Mouse (Mus musculus) embryonic facial prominence, embryonic 14.5 days (tissue): ENCODE data around the gene Plscr1. TPM values are rescaled to one million over a fixed set of nuclear protein-coding genes. Genes with fewer than 3 reads are reported as not detected.

ENCODE experiments used
- ATAC-seq: fragments of 200-750 bp; cut with Nextera tagmentation; 2 replicates; pipeline ENCODE4 v1.8.0; 2017; ENCODE audit warnings: low read depth, moderate number of reproducible peaks, moderate TSS enrichment
- DNase-seq: peaks from one replicate; pipeline ENCODE4 v3.0.0-alpha.2; 2015; ENCODE audit warnings: low spot score
- H3K27ac ChIP-seq: fragments of 300-500 bp; sonication (generic); replicated peaks from 2 replicates; pipeline ENCODE4 v1.5.1; 2014; ENCODE audit warnings: low read depth, mild to moderate bottlenecking, low read length, moderate library complexity
- H3K27me3 ChIP-seq: fragments of 300-500 bp; sonication (generic); replicated peaks from 2 replicates; pipeline ENCODE4 v1.6.1; 2014; ENCODE audit warnings: low read length; ENCODE audit not compliant: control insufficient read depth, insufficient read depth
- H3K36me3 ChIP-seq: fragments of 300-500 bp; sonication (generic); 2 replicates; pipeline ENCODE4 v1.6.1; 2014; ENCODE audit warnings: low read length, mixed read lengths; ENCODE audit not compliant: control insufficient read depth, insufficient read depth
- H3K4me1 ChIP-seq: fragments of 300-500 bp; sonication (generic); 2 replicates; pipeline ENCODE4 v1.6.1; 2014; ENCODE audit warnings: antibody characterized with exemption, low read length; ENCODE audit not compliant: control insufficient read depth, insufficient read depth
- H3K4me2 ChIP-seq: fragments of 300-500 bp; sonication (generic); 2 replicates; pipeline ENCODE4 v1.6.1; 2014; ENCODE audit warnings: low read depth, mild to moderate bottlenecking, low read length, moderate library complexity, mixed read lengths
- H3K4me3 ChIP-seq: fragments of 300-500 bp; sonication (generic); 2 replicates; pipeline ENCODE4 v1.5.1; 2014; ENCODE audit warnings: low read depth, mild to moderate bottlenecking, low read length
- H3K9ac ChIP-seq: fragments of 300-500 bp; sonication (generic); 2 replicates; pipeline ENCODE4 v1.6.1; 2014; ENCODE audit warnings: low read depth, mild to moderate bottlenecking, low read length, moderate library complexity, mixed read lengths
- H3K9me3 ChIP-seq: fragments of 300-500 bp; sonication (generic); 2 replicates; pipeline ENCODE4 v1.6.1; 2016; ENCODE audit warnings: low read length; ENCODE audit not compliant: control insufficient read depth
- WGBS: fragments of 180-500 bp; shearing (Covaris S2); extraction: QIAGEN DNeasy Blood & Tissue Kit; methylation state at CpG from one replicate; pipeline ENCODE4 v1.1.7; 2014; 5-methylcytosine and 5-hydroxymethylcytosine counted together
- polyA plus RNA-seq: library from polyadenylated mRNA; unstranded; fragments of >200 nt; fragmentation: Nextera tagmentation; extraction: Ambion mirVana; gene quantifications from 2 replicates; pipeline ENCODE4 v1.2.1, GENCODE M21; 2014

Gene Plscr1
- 19.0 and 21.3 TPM in 2 replicates for polyA plus RNA-seq

DNA sequence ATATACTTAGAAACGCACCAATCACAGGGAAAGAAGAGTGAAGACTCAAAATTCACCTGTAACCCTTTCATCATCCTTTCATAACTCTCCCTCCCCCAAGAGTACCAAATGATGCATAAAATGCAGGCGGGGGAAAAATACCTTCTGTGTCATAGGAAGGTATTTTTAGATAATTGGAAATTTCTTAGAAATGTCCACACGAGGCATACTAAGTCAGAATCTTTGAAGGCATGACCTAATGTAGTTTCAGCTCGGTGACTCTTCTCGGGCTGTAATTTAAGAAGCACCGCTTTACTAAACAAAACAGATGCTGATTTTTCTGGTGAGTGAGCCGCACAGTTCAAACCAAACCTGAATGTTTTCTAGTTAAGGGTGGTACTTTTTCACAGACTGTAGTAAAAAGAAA, at the start of gene Plscr1:
Plscr1 (plus strand) TSS at position 304 of the 406 bp plus-strand sequence.
- Histone ChIP-seq H3K27me3 (no peaks in the 10 kb centered on the region), H3K4me3 (peak within 1 kb of the TSS; percentile 53), H3K36me3 (no peaks in the 10 kb centered on the region), H3K9me3 (no peaks in the 10 kb centered on the region), H3K9ac (peak within 1 kb of the TSS; percentile 69), H3K4me2 (peak within 1 kb of the TSS; percentile 64), H3K27ac (peak within 1 kb of the TSS; percentile 82), H3K4me1 (peaks cover 12% of the 10 kb centered on the region; the same call in 1 of the 2 replicates)
- DNase-seq (peak; percentile 32), ATAC-seq (no peak)
- 19% methylated on average over 7 of the region's 7 CpGs for WGBS

DNA sequence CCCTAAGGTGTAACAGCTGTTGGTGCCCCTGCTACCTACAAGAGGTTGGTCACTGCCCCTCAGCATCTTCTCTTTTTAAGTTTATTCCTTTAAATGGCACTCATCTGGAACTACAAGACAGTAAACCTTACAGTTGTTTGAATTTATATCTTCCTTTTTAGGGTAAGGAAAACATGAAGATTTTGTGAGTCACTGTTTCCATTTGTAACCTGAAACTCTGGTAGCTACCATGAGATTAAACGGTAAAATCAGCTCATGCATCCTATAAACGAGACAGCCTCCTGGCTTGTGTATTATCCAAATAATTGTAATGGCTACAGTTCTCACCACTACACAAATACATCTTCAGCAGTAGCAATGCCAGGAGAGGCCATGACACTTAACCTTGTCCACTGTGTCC, 45.2 kb upstream of the Plscr1 start:
- no peak overlapping the region for H3K4me3 ChIP-seq
- H3K36me3 ChIP-seq, result no peaks in the 10 kb centered on the region
- H3K4me1 ChIP-seq, result no peaks in the 10 kb centered on the region
- no peak overlapping the region for H3K27ac ChIP-seq
- H3K4me2 ChIP-seq, result no peak overlapping the region
- no peaks in the 10 kb centered on the region for H3K9me3 ChIP-seq
- DNase-seq (no peak), ATAC-seq (no peak)
- WGBS, result 20% methylated on average over 2 of the region's 2 CpGs
- no peak overlapping the region for H3K9ac ChIP-seq
- no peaks in the 10 kb centered on the region for H3K27me3 ChIP-seq

GRCm38 (mm10) chr9:92207307-92207706, 42.2 kb upstream of the Plscr1 start:
- Histone ChIP-seq H3K9me3 (no peaks in the 10 kb centered on the region), H3K9ac (no peak overlapping the region), H3K27me3 (no peaks in the 10 kb centered on the region), H3K4me3 (no peak overlapping the region), H3K4me2 (no peak overlapping the region), H3K36me3 (no peaks in the 10 kb centered on the region), H3K4me1 (no peaks in the 10 kb centered on the region), H3K27ac (no peak overlapping the region)
- ATAC-seq, result no peak
- peak; percentile 73 for DNase-seq
- 35% methylated on average over 4 of the region's 4 CpGs for WGBS

- ATAC-seq, result no peak
- no peak overlapping the region for H3K27ac ChIP-seq
- H3K36me3 ChIP-seq, result no peaks in the 10 kb centered on the region
- H3K9ac ChIP-seq, result no peak overlapping the region
- H3K4me1 ChIP-seq, result no peaks in the 10 kb centered on the region
- DNase-seq, result no peak
- WGBS, result 78% methylated on average over 8 of the region's 8 CpGs
- H3K4me2 ChIP-seq, result no peak overlapping the region
- H3K27me3 ChIP-seq, result no peaks in the 10 kb centered on the region
- H3K4me3 ChIP-seq, result no peak overlapping the region
- H3K9me3 ChIP-seq, result no peaks in the 10 kb centered on the region
Observed at GRCm38 (mm10) chr9:92207757-92208156, 41.8 kb upstream of the Plscr1 start.

DNA sequence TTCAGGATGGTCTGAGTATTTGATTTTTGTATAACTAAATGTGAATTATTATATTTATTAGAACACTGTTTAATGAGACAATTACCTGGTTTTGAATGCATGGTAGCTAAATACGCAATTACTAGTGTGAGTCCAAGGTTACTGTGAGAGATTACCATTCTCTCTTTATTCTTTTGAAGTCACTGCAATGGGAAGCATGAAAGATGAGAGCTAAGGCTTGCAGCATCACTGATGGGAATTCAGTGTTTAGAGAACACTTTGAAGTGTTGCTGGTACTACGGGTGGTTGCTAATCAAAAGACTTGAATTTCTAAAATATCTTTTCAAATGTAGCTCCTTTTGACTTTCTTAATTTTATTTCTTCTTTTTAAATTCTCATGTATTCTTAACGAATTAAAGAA, 39.7 kb upstream of the Plscr1 start:
- H3K4me1 ChIP-seq, result no peaks in the 10 kb centered on the region
- H3K9ac ChIP-seq, result no peak overlapping the region
- H3K36me3 ChIP-seq, result no peaks in the 10 kb centered on the region
- 75% methylated on average over 3 of the region's 3 CpGs for WGBS
- H3K9me3 ChIP-seq, result no peaks in the 10 kb centered on the region
- no peak overlapping the region for H3K27ac ChIP-seq
- no peaks in the 10 kb centered on the region for H3K27me3 ChIP-seq
- DNase-seq (no peak), ATAC-seq (no peak)
- no peak overlapping the region for H3K4me3 ChIP-seq
- no peak overlapping the region for H3K4me2 ChIP-seq

DNA sequence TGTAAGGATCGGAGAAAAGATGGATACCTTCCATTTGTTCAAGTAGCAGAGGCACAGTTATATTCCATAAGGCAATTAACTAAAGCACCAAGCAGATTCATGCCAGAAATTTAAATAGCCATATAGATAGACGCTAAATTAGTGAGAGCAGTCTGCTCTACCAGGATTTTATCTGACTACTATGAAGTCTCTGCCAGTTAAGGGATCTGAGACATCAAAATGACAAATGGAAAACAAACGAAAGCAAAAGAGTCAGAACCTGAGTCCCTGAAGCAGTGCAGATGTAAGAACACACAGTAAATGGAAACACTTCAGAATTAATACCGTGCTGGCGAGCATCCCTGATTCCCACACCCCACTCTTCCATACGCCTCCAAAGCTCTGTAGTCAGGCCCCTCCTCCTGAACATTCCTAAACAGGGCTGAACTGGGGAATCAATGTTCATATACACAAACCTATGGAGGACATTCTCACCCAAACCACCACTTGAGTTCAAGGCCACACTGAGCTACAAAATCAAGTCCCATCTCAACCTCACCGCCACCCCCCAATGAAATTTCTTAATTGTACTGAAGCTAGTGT, 39.1 kb upstream of the Plscr1 start:
- Histone ChIP-seq H3K9me3 (no peaks in the 10 kb centered on the region), H3K36me3 (no peaks in the 10 kb centered on the region), H3K4me1 (no peaks in the 10 kb centered on the region), H3K9ac (no peak overlapping the region), H3K27me3 (no peaks in the 10 kb centered on the region), H3K4me2 (no peak overlapping the region), H3K27ac (no peak overlapping the region), H3K4me3 (no peak overlapping the region)
- DNase-seq, result peak; percentile 4
- 69% methylated on average over 7 of the region's 7 CpGs for WGBS
- no peak for ATAC-seq

- no peak overlapping the region for H3K4me3 ChIP-seq
- H3K4me1 ChIP-seq, result no peaks in the 10 kb centered on the region
- 56% methylated on average over 3 of the region's 3 CpGs for WGBS
- H3K36me3 ChIP-seq, result no peaks in the 10 kb centered on the region
- H3K9ac ChIP-seq, result no peak overlapping the region
- ATAC-seq (no peak), DNase-seq (no peak)
- H3K9me3 ChIP-seq, result no peaks in the 10 kb centered on the region
- no peak overlapping the region for H3K27ac ChIP-seq
- H3K27me3 ChIP-seq, result no peaks in the 10 kb centered on the region
- no peak overlapping the region for H3K4me2 ChIP-seq
Observed at GRCm38 (mm10) chr9:92211048-92211447, 38.5 kb upstream of the Plscr1 start.

DNA sequence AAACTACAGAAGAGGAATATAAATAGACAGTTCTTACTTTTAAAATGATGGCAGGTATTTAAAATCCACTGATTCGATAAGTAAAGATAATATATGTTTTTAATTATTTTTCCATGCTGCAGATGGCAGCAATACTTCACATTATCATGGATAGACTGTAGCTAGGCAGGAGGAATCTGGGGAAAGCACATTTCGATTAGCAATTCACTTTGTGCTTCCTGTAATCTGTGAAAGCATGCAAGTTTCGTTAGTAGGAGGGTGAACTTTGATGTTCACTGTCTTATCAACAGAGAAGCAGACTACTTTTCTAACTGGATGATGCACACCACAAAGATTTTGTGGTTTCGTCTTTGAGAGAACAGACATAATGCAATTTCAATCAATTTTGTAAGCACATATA, 32.1 kb upstream of the Plscr1 start:
- Histone ChIP-seq H3K4me3 (no peak overlapping the region), H3K27ac (no peak overlapping the region), H3K9ac (no peak overlapping the region), H3K27me3 (no peaks in the 10 kb centered on the region), H3K36me3 (no peaks in the 10 kb centered on the region), H3K4me1 (no peaks in the 10 kb centered on the region), H3K4me2 (no peak overlapping the region), H3K9me3 (no peaks in the 10 kb centered on the region)
- 50% methylated on average over 4 of the region's 4 CpGs for WGBS
- ATAC-seq, result no peak
- peak; percentile 40 for DNase-seq

DNA sequence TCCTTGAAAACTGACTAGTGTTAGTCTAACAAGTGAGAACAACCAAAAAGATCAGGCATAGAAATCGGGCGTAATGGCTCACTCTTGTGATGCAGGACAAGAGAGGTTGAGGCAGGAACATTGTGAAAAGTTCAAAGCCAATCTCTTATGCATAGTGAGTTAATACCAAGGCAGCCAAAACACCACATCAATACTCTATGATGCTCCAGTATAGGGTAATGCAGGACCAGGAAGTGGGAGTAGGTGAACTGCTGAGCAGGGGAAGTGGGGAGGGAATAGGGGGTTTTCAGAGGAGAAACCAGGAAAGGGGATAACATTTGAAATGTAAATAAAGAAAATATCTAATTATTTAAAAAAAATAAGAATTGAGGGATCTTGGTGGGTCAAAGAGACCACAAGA, 31.7 kb upstream of the Plscr1 start:
- no peak overlapping the region for H3K4me2 ChIP-seq
- H3K4me1 ChIP-seq, result no peaks in the 10 kb centered on the region
- DNase-seq (no peak), ATAC-seq (no peak)
- no peak overlapping the region for H3K27ac ChIP-seq
- no peaks in the 10 kb centered on the region for H3K27me3 ChIP-seq
- 82% methylated on average over 2 of the region's 2 CpGs for WGBS
- H3K36me3 ChIP-seq, result no peaks in the 10 kb centered on the region
- H3K9me3 ChIP-seq, result no peaks in the 10 kb centered on the region
- H3K9ac ChIP-seq, result no peak overlapping the region
- H3K4me3 ChIP-seq, result no peak overlapping the region
